Mouse (Mus musculus) adrenal gland, postnatal 4 days (tissue): ENCODE measurements around the gene Spns1. TPM values are rescaled to one million over a fixed set of nuclear protein-coding genes. Genes with fewer than 3 reads are reported as not detected.
"Not testable (repeated sequence)": the region's sequence is repeated elsewhere in the genome, so short reads cannot be mapped to it uniquely, and the experiment has no call there.

Experiments
- DNase-seq, 2 experiments: peaks; one replicate each; pipeline ENCODE4 v3.0.0; 2021 to 2022; ENCODE audit warnings: low spot score in 2 of 2, mixed read lengths in 2 of 2
- long read RNA-seq, 2 experiments: library from polyadenylated mRNA; stranded (forward); transcript quantifications; one replicate each; pipeline ENCODE4 v2.0.0; 2021
- total RNA-seq, 2 experiments: library from RNA; stranded (reverse); gene quantifications; 2 replicates each; pipeline ENCODE4 v1.2.3; 2021

Spns1 gene
- total RNA-seq = 10 to 100 TPM; 60.1 to 65.2 TPM
- long read RNA-seq, experiment 1, transcript Spns1-201 (12 exons, 2,219 nt) = major isoform, 62 of 86 reads
- long read RNA-seq, experiment 1, partial matches to known transcripts = 14 of 86 reads
- long read RNA-seq, experiment 1, other reads (novel, unspliced or antisense) = 9 of 86 reads
- long read RNA-seq, experiment 2, transcript Spns1-201 (12 exons, 2,219 nt) = major isoform, 93 of 141 reads
- long read RNA-seq, experiment 2, partial matches to known transcripts = 19 of 141 reads
- long read RNA-seq, experiment 2, other reads (novel, unspliced or antisense) = 29 of 141 reads

- peak; percentile 78 to 90 for DNase-seq
Measured at GRCm38 (mm10) chr7:126377278-126378158, at the start of gene Spns1. Gene Spns1, minus strand, starts transcription at chr7:126377450.

GRCm38 (mm10) chr7:126424161-126424560 lies 46.9 kb upstream of the Spns1 start:
- no peak for DNase-seq

GRCm38 (mm10) chr7:126421756-126422155 lies 44.5 kb upstream of the Spns1 start:
- no peak for DNase-seq

GRCm38 (mm10) chr7:126418496-126418895 lies 41.2 kb upstream of the Spns1 start:
- no peak for DNase-seq

- no peak for DNase-seq
Measured at GRCm38 (mm10) chr7:126417606-126418005, 40.4 kb upstream of the Spns1 start.

- DNase-seq = no peak
Measured at GRCm38 (mm10) chr7:126417045-126417444, 39.8 kb upstream of the Spns1 start.

- DNase-seq = no peak
Measured at GRCm38 (mm10) chr7:126416615-126417014, 39.4 kb upstream of the Spns1 start.

- no peak for DNase-seq
Measured at GRCm38 (mm10) chr7:126414725-126415124, 37.5 kb upstream of the Spns1 start, which contains the start of gene Cd19. Gene Cd19, minus strand, starts transcription at chr7:126414889.

- DNase-seq = no peak
Measured at GRCm38 (mm10) chr7:126411061-126411460, 33.8 kb upstream of the Spns1 start.

GRCm38 (mm10) chr7:126408686-126409085 lies 31.4 kb upstream of the Spns1 start:
- DNase-seq = no peak

GRCm38 (mm10) chr7:126402518-126402917 lies 25.3 kb upstream of the Spns1 start:
- not testable (repeated sequence) for DNase-seq

- DNase-seq = peak; percentile 50 to 69
Measured at GRCm38 (mm10) chr7:126399548-126399947, 22.3 kb upstream of the Spns1 start.

GRCm38 (mm10) chr7:126397822-126398221 lies 20.6 kb upstream of the Spns1 start:
- no peak for DNase-seq

GRCm38 (mm10) chr7:126397221-126397620 lies 20.0 kb upstream of the Spns1 start:
- DNase-seq = no peak

GRCm38 (mm10) chr7:126396298-126397119 lies 19.3 kb upstream of the Spns1 start, which contains the start of gene Nfatc2ip:
Gene Nfatc2ip, minus strand, starts transcription at chr7:126396737.
- peak; percentile 69 to 83 for DNase-seq

GRCm38 (mm10) chr7:126392086-126392884 lies 15.0 kb upstream of the Spns1 start:
- not testable (repeated sequence) for DNase-seq

GRCm38 (mm10) chr7:126388185-126388584 lies 10.9 kb upstream of the Spns1 start:
- DNase-seq = no peak

- DNase-seq = no peak
Measured at GRCm38 (mm10) chr7:126383565-126383964, 6.3 kb upstream of the Spns1 start.

GRCm38 (mm10) chr7:126376903-126377277 lies 360 bp downstream of the Spns1 start:
- no peak for DNase-seq

- DNase-seq = no peak
Measured at GRCm38 (mm10) chr7:126375012-126375411, 2.2 kb downstream of the Spns1 start.
